Mouse (Mus musculus) heart, embryonic 10.5 days (tissue): ENCODE data around the gene Fmn2. TPM values are rescaled to one million over a fixed set of nuclear protein-coding genes. Genes with fewer than 3 reads are reported as not detected.

ENCODE experiments used
- DNase-seq: peaks from one replicate; pipeline ENCODE4 v3.0.0-alpha.2; 2017; ENCODE audit warnings: low spot score
- H3K27ac ChIP-seq: fragments of 300-500 bp; sonication (generic); 2 replicates; pipeline ENCODE4 v1.5.1; 2016; ENCODE audit warnings: mild to moderate bottlenecking
- H3K27me3 ChIP-seq: fragments of 300-500 bp; sonication (generic); 2 replicates; pipeline ENCODE4 v1.6.1; 2016; ENCODE audit warnings: mild to moderate bottlenecking; ENCODE audit not compliant: poor library complexity, insufficient read depth, severe bottlenecking
- H3K36me3 ChIP-seq: fragments of 300-500 bp; sonication (generic); 2 replicates; pipeline ENCODE4 v1.6.1; 2016; ENCODE audit warnings: mild to moderate bottlenecking, moderate library complexity
- H3K4me1 ChIP-seq: fragments of 300-500 bp; sonication (generic); 2 replicates; pipeline ENCODE4 v1.6.1; 2016; ENCODE audit warnings: mild to moderate bottlenecking
- H3K4me3 ChIP-seq: fragments of 300-500 bp; sonication (generic); 2 replicates; pipeline ENCODE4 v1.5.1; 2016; ENCODE audit warnings: mild to moderate bottlenecking, moderate library complexity
- H3K9me3 ChIP-seq: fragments of 300-500 bp; sonication (generic); 2 replicates; pipeline ENCODE4 v1.6.1; 2016; ENCODE audit warnings: mild to moderate bottlenecking, moderate library complexity
- WGBS: fragments of 180-500 bp; shearing (Covaris S2); methylation state at CpG from one replicate; pipeline ENCODE4 v1.1.7; 2016; 5-methylcytosine and 5-hydroxymethylcytosine counted together
- polyA plus RNA-seq: library from polyadenylated mRNA; unstranded; fragments of >200 nt; fragmentation: Nextera tagmentation; extraction: Ambion mirVana; gene quantifications from 2 replicates; pipeline ENCODE4 v1.2.1, GENCODE M21; 2016

Fmn2 gene
- polyA plus RNA-seq, 1 experiment from 2014 or later: 0.50 TPM

DNA sequence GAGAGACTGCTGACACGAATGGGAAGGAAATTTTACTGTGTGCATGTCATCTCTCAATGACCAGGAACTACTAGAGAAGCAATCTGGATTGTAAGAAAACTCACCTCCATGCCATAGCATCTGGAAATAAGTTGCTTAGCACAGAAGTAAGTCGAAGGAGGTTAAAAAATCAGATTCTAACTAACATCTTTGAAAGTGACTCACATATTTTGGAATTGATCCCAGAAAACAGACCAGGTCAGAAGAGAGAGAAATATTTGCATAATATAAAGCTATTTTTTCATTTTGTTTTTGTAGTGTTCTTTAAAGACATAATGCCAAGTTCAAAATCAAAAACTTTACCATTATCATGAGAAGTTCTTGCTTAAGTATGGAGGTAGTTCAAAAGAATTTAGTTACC lies 187.7 kb downstream of the Fmn2 start:
- Histone ChIP-seq H3K27me3 (no peaks in the 10 kb centered on the region), H3K9me3 (no peaks in the 10 kb centered on the region), H3K4me1 (no peaks in the 10 kb centered on the region), H3K27ac (no peak overlapping the region), H3K36me3 (no peaks in the 10 kb centered on the region), H3K4me3 (no peak overlapping the region)
- DNase-seq: no peak
- 77% methylated on average over 2 of the region's 2 CpGs for WGBS

DNA sequence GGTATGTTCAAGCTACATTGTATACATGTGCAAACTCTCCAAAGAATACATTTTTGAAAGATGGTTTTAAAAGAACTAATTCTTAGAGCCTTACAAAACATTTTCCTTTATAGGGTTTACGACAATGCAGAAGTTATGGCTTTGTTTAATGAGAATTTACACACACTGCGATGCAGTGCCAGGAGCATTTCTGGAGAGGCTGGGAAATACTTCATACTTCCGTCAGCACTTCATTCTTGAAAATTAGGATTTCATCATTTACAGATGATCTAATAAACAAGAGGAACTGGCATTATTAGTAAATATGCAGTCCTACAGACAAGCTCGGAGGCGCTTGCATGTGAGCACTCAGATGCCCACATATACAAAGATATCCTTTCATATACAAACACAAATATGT lies 199.2 kb downstream of the Fmn2 start:
- WGBS: 87% methylated on average over 5 of the region's 5 CpGs
- no peaks in the 10 kb centered on the region for H3K36me3 ChIP-seq
- H3K4me1 ChIP-seq: no peaks in the 10 kb centered on the region
- no peak overlapping the region for H3K4me3 ChIP-seq
- no peak for DNase-seq
- no peak overlapping the region for H3K27ac ChIP-seq
- no peaks in the 10 kb centered on the region for H3K27me3 ChIP-seq
- H3K9me3 ChIP-seq: no peaks in the 10 kb centered on the region

- H3K27me3 ChIP-seq: no peaks in the 10 kb centered on the region
- H3K36me3 ChIP-seq: no peaks in the 10 kb centered on the region
- no peaks in the 10 kb centered on the region for H3K9me3 ChIP-seq
- 84% methylated on average over 5 of the region's 5 CpGs for WGBS
- no peak overlapping the region for H3K27ac ChIP-seq
- no peak overlapping the region for H3K4me3 ChIP-seq
- H3K4me1 ChIP-seq: no peaks in the 10 kb centered on the region
- DNase-seq: no peak
Observed at GRCm38 (mm10) chr1:174701835-174702234, 200.2 kb downstream of the Fmn2 start.

- H3K36me3 ChIP-seq: no peaks in the 10 kb centered on the region
- 93% methylated on average over 1 of the region's 1 CpGs for WGBS
- DNase-seq: no peak
Observed at GRCm38 (mm10) chr1:174703909-174704308, 202.3 kb downstream of the Fmn2 start.

GRCm38 (mm10) chr1:174719729-174720458 lies 218.3 kb downstream of the Fmn2 start:
- 89% methylated on average over 12 of the region's 12 CpGs for WGBS
- DNase-seq: no peak
- Histone ChIP-seq H3K36me3 (no peaks in the 10 kb centered on the region), H3K4me3 (no peak overlapping the region), H3K27ac (no peak overlapping the region), H3K27me3 (no peaks in the 10 kb centered on the region), H3K9me3 (no peaks in the 10 kb centered on the region), H3K4me1 (no peaks in the 10 kb centered on the region)

More at GRCm38 (mm10) chr1:174703909-174704308, 202.3 kb downstream of the Fmn2 start:
- no peak overlapping the region for H3K4me3 ChIP-seq
- no peaks in the 10 kb centered on the region for H3K4me1 ChIP-seq
- H3K27ac ChIP-seq: no peak overlapping the region
- no peaks in the 10 kb centered on the region for H3K9me3 ChIP-seq
- no peaks in the 10 kb centered on the region for H3K27me3 ChIP-seq

GRCm38 (mm10) chr1:174728771-174729170 lies 227.1 kb downstream of the Fmn2 start:
- no peak for DNase-seq
- no peak overlapping the region for H3K4me3 ChIP-seq
- 75% methylated on average over 3 of the region's 3 CpGs for whole genome bisulfite sequencing
- no peaks in the 10 kb centered on the region for H3K36me3 ChIP-seq
- H3K9me3 ChIP-seq: no peaks in the 10 kb centered on the region
- no peak overlapping the region for H3K27ac ChIP-seq
- H3K4me1 ChIP-seq: no peaks in the 10 kb centered on the region
- H3K27me3 ChIP-seq: no peaks in the 10 kb centered on the region

GRCm38 (mm10) chr1:174732715-174733114 lies 231.1 kb downstream of the Fmn2 start:
- no peak for DNase-seq
- no peaks in the 10 kb centered on the region for H3K36me3 ChIP-seq
- no peaks in the 10 kb centered on the region for H3K4me1 ChIP-seq
- H3K4me3 ChIP-seq: no peak overlapping the region
- H3K27ac ChIP-seq: no peak overlapping the region
- H3K27me3 ChIP-seq: no peaks in the 10 kb centered on the region
- 75% methylated on average over 6 of the region's 6 CpGs for WGBS
- H3K9me3 ChIP-seq: no peaks in the 10 kb centered on the region

DNA sequence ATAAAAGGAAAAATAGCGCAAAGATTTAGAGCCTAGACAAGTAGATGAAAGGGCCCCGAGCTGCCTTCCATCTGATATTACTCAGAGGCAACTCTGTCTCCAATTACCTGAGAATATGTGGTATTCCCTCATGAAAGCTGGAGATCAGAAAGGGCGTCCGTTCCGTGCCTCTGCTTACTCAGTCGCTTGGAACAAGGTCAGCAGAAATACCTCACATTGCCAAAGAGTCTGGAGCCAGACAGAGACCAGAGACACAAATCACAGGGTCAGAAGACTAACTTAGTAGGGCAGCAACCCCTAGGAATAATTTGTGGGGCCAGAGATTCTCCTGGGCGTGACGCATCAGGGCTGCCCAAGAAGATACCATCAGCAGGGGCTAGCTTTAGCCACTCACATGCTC lies 237.3 kb downstream of the Fmn2 start:
- Histone ChIP-seq H3K4me1 (no peaks in the 10 kb centered on the region), H3K27me3 (no peaks in the 10 kb centered on the region), H3K27ac (no peak overlapping the region), H3K4me3 (no peak overlapping the region), H3K9me3 (no peaks in the 10 kb centered on the region), H3K36me3 (no peaks in the 10 kb centered on the region)
- no peak for DNase-seq
- WGBS: 81% methylated on average over 8 of the region's 8 CpGs

GRCm38 (mm10) chr1:174742667-174743066 lies 241.0 kb downstream of the Fmn2 start:
- H3K36me3 ChIP-seq: no peaks in the 10 kb centered on the region
- WGBS: 75% methylated on average over 2 of the region's 2 CpGs
- H3K4me1 ChIP-seq: no peaks in the 10 kb centered on the region

DNA sequence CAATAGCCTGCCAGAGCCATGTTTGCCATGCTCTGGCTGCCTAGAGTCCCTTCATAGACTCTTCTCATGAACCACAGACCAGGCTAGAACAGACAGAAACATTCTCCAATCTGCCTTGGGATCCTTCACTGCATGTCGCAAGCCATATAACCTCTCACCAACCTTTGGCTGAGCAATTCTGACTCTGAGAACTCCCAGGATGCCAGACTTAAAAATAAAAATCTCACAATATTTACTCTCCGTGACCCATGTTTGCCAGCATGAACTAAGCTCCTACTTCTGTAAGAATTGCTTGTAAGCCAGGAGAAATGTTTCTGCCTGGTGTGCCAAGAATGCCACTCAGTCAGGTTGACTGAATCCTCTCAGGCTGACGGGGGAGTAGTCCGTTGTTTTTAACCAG lies 246.9 kb downstream of the Fmn2 start:
- H3K27ac ChIP-seq: no peak overlapping the region
- 81% methylated on average over 4 of the region's 4 CpGs for WGBS
- H3K27me3 ChIP-seq: no peaks in the 10 kb centered on the region
- DNase-seq: no peak
- no peaks in the 10 kb centered on the region for H3K4me1 ChIP-seq
- no peak overlapping the region for H3K4me3 ChIP-seq
- H3K36me3 ChIP-seq: no peaks in the 10 kb centered on the region
- H3K9me3 ChIP-seq: no peaks in the 10 kb centered on the region

More at GRCm38 (mm10) chr1:174742667-174743066, 241.0 kb downstream of the Fmn2 start:
- Histone ChIP-seq H3K9me3 (no peaks in the 10 kb centered on the region), H3K27ac (no peak overlapping the region), H3K27me3 (no peaks in the 10 kb centered on the region), H3K4me3 (no peak overlapping the region)
- DNase-seq: no peak

- H3K4me3 ChIP-seq: no peak overlapping the region
- no peaks in the 10 kb centered on the region for H3K27me3 ChIP-seq
- H3K36me3 ChIP-seq: no peaks in the 10 kb centered on the region
- WGBS: 66% methylated on average over 3 of the region's 3 CpGs
- H3K27ac ChIP-seq: no peak overlapping the region
- no peaks in the 10 kb centered on the region for H3K9me3 ChIP-seq
- H3K4me1 ChIP-seq: no peaks in the 10 kb centered on the region
- DNase-seq: no peak
Observed at GRCm38 (mm10) chr1:174750893-174751461, 249.4 kb downstream of the Fmn2 start.

- Histone ChIP-seq H3K4me1 (no peaks in the 10 kb centered on the region), H3K36me3 (no peaks in the 10 kb centered on the region), H3K9me3 (no peaks in the 10 kb centered on the region), H3K27me3 (no peaks in the 10 kb centered on the region), H3K27ac (no peak overlapping the region), H3K4me3 (no peak overlapping the region)
- WGBS: 80% methylated on average over 6 of the region's 6 CpGs
- DNase-seq: no peak
Observed at GRCm38 (mm10) chr1:174759354-174759753, 257.7 kb downstream of the Fmn2 start.

- no peaks in the 10 kb centered on the region for H3K4me1 ChIP-seq
- 42% methylated on average over 2 of the region's 2 CpGs for WGBS
- no peak for DNase-seq
- H3K36me3 ChIP-seq: no peaks in the 10 kb centered on the region
- H3K27ac ChIP-seq: no peak overlapping the region
- H3K9me3 ChIP-seq: no peaks in the 10 kb centered on the region
- H3K27me3 ChIP-seq: no peaks in the 10 kb centered on the region
- no peak overlapping the region for H3K4me3 ChIP-seq
Observed at GRCm38 (mm10) chr1:174765757-174766156, 264.1 kb downstream of the Fmn2 start.

GRCm38 (mm10) chr1:174766852-174767251 lies 265.2 kb downstream of the Fmn2 start:
- WGBS: 87% methylated on average over 3 of the region's 3 CpGs
- Histone ChIP-seq H3K4me3 (no peak overlapping the region), H3K4me1 (no peaks in the 10 kb centered on the region), H3K27me3 (no peaks in the 10 kb centered on the region), H3K27ac (no peak overlapping the region), H3K9me3 (no peaks in the 10 kb centered on the region), H3K36me3 (no peaks in the 10 kb centered on the region)
- DNase-seq: no peak
